Mouse (Mus musculus) v-Abl transformed pro-B cells (cell line): Measurements from ENCODE around the gene Opa3.

Experiments
- in situ Hi-C, 2 experiments: fragments of 400-800 bp; cut with MboI; formaldehyde crosslinking; loops; one replicate each; pipeline ENCODE4 v1.15.1; 2025; ENCODE audit not compliant: unreplicated experiment in 2 of 2

Opa3 gene

DNA sequence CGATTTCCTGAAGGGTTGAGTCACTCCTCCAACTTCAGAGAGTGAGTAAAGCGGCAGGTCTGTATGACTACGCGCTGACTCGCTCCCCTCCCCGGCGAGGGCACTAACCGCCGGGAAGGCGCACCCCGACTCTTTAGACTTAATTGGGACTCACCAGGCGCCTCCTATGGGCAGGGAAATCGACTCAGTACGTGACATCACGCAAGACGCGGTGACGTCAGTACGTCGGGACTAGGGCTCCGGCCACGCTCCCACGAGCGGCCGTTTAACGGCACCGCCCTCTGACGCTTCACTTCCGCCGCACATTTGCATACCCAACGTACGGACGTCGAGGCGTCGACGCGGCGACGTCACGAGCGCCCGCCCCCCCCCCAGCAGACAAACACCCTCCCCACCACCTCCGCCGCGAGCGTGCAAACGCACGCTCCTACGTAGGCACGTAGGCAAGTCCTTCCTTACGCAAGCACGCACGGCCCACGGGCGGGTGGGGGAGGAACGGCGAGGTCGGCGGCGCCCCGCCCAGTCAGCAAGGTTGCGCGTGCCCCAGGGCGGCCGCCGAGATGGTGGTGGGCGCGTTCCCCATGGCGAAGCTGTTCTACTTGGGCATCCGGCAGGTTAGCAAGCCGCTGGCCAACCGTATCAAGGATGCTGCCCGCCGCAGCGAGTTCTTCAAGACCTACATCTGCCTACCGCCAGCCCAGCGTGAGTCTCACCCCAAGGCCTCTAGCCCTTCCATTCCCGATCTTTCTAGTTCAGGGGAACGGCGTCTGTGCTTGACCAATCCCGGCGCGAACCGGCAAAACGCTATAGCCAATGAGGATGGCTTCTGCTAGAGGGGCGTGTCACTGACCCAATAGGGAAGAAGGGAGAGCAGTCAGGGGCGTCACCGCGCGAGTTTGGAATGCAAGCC lies at the start of gene Opa3:
TSS of gene Opa3 (plus strand) at position 452 of the 910 bp plus-strand sequence.
- in situ Hi-C loops = no loop called here

- in situ Hi-C loops = no loop called here
These were observed 49.6 kb upstream of the Opa3 start for GRCm38 (mm10) chr7:19178443-19179092.

GRCm38 (mm10) chr7:19179173-19179572 lies 49.0 kb upstream of the Opa3 start:
- in situ Hi-C loops = no loop called here

DNA sequence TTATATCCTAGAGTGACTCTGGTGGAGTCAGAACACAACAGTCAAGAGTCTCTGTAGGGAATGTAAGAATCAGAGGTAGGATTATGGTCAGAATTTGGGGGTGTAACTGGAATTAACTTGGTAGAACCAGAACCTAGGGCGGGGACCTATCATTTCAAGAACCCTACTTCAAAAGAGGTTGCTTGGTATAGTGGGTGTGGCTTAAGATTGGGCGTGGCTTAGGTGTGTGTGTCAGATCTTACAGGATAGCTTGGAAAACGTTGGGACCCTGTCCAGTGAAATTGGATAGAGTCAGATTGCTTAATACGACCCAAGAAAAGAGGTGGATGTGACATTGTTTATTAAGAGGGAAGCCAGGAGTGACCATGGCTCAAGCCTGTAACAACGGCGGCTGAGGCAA lies 48.2 kb upstream of the Opa3 start:
- in situ Hi-C loops = loop anchor here (5.0 kb wide), 2 partner anchors 52 to 182 kb away; no protein-coding TSS in a partner anchor

GRCm38 (mm10) chr7:19180862-19181429 lies 47.2 kb upstream of the Opa3 start:
- in situ Hi-C loops = loop anchor here (5.0 kb wide), 2 partner anchors 51 to 181 kb away; no protein-coding TSS in a partner anchor

- in situ Hi-C loops = loop anchor here (5.0 kb wide), 2 partner anchors 48 to 178 kb away; no protein-coding TSS in a partner anchor
These were observed 43.9 kb upstream of the Opa3 start for GRCm38 (mm10) chr7:19184250-19184649.

DNA sequence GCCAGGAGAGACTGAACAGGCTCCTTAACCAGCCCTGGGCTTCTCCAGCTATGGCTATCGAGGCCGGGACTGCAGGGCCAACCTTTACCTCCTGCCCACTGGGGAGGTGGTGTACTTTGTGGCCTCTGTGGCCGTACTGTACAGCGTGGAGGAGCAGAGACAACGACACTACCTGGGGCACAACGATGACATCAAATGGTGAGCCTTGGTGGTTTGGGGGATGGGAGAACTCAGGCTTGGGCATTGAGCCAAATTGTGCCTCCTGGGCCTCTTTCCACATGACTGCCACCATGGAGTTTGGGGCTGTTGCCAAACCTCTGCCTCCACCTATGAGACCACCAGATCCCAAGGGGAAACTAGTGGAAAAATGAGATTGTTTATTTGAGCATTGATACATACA lies 43.4 kb upstream of the Opa3 start:
- in situ Hi-C loops = loop anchor here (5.0 kb wide), 2 partner anchors 48 to 178 kb away; no protein-coding TSS in a partner anchor

- in situ Hi-C loops = loop anchor here (5.0 kb wide), 1 partner anchor 88 kb away; the partner anchor contains the start of genes Ppm1n (in 2 of the 2) and Rtn2 (in 2 of the 2)
These were observed 33.5 kb upstream of the Opa3 start for GRCm38 (mm10) chr7:19194676-19195075.

DNA sequence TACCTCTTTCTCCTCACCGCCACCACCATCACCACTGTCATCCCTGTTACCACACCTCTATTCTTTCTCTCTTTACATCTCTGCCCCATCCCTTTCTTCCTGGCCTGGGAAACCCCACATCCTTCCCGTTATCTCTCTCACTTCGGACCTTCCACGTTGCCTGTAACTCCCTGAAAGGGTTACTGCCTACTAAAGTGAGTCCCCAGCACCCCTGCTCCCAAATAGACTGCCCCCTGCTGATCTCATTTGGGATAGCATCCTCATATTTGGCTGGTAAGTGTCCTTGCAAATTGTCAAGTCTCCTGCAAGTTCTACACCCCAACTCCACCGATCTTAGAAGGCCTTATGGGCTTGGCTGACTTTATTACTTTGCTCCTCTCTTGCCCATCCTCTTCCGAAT lies 31.5 kb upstream of the Opa3 start:
- in situ Hi-C loops = loop anchor here in 1 of 2 experiments (5.0 kb wide), 1 partner anchor 86 kb away; the partner anchor contains the start of genes Ppm1n and Rtn2

DNA sequence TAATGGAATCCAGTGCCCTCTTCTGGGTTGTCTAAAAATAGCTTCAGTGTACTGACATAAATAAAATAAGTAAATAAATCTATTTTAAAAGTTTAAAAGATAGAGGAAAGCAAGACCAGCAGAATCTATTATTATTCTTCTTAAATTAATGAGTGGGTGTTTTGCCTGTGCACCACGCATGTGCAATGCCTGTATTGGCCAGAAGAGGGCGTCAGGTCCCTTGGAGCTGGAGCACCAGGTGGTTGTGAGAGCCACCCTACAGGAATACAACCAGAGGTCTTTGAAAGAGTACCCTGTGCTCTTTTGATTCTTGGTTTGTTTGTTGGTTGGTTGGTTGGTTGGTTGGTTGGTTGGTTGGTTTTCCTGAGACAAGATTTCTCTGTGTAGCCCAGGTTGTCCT lies 30.1 kb upstream of the Opa3 start:
- in situ Hi-C loops = loop anchor here in 1 of 2 experiments (5.0 kb wide), 1 partner anchor 84 kb away; the partner anchor contains the start of genes Ppm1n and Rtn2

GRCm38 (mm10) chr7:19201660-19202059 lies 26.5 kb upstream of the Opa3 start:
- in situ Hi-C loops = no loop called here

DNA sequence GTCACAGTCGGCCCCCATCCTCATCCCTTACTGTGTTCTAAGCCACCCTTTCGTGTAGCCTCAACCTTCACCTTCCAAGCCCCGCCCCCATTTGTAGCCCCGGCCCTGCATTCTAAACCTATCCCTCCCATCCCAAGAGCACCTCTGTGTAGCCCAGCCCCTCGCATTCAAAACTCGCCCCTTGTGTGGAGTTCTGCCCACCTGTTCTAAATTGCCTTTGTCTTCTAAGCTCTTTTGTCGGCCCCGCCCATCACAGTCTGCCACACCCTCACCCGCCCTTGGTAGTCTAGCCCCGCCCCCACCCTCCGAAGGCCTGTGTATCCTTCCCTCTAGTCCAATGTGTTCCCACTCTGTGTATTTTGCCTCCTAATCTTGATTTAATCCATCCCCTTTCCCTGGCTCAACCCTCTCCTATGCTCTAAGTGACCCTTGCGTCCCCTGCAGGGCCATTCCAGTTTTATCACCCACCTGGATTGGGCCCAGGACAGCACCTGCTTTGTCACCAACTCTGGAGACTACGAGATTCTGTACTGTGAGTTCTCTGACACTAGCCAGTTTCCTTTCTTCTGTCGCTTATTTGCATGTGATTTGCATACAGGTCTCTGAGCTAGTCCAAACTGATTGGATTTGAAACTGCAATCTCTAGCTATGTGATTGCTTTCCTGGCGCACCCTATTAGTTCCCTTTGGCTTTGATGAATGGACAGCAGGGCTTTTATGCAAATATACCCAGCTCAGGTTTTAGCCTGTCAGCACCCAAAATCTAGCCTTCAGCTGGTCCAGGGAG lies 25.9 kb upstream of the Opa3 start:
- in situ Hi-C loops = no loop called here

- in situ Hi-C loops = no loop called here
These were observed 19.8 kb upstream of the Opa3 start for GRCm38 (mm10) chr7:19208201-19208910.

GRCm38 (mm10) chr7:19208944-19209472 lies 19.1 kb upstream of the Opa3 start:
- in situ Hi-C loops = no loop called here

DNA sequence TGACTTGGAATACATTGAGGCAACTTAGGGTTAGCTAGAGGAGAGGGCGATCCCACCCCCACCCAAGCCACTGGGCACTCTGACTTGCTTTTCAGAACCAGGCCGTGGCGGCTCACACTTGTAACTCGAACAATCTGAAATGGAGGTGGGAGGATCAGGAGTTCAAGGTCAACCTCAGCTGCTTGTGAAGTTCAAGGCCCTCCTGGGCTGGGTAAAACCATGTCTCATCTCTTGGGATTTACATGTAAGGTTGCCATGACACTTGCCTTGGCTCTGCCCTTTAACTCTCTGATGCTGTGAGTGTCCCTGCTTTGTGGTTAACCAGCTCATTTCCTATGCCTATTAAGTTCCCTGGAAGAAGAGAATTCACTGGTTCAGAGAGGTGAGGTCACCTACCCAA lies 18.6 kb upstream of the Opa3 start:
- in situ Hi-C loops = no loop called here

GRCm38 (mm10) chr7:19210010-19210409 lies 18.1 kb upstream of the Opa3 start:
- in situ Hi-C loops = no loop called here

- in situ Hi-C loops = no loop called here
These were observed 17.0 kb upstream of the Opa3 start for GRCm38 (mm10) chr7:19211041-19211675.

DNA sequence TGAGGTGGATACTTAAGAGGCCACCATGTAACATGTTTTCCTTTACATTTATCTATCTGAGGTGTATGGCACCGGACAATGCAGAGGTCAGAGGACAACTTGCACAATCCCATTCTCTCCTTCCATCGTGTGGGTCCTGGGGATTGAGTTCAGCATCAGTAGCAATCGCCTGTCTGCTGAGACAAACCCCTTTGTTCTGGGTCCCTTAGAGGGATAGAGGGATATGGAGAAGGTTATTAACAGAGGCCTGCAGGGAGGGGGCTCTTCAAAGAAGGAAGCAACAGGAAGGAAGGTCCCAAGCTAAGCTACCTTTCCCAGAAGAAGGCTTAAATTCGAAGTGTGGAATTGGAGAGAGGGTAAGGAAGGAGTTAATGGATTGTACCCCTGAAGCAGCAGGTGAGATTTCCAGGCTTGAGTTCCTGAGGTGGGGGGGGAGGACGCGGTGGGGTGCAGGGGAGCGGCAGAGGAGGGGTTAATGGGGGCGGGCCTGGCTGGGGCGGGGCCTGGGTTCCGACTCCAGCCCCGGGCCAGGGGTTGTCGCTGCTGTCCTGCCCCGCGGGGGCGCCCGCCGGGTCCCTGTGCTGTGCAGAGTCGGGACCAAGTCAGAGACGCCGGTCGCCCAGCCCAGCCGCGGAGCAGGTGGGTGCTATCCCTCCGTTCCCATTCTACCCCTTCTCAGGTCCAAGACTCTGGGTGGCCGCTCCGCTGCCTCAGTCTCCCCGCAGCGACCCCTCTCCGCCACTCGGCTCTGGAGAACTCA lies 16.0 kb upstream of the Opa3 start, which contains the start of gene Gpr4:
TSS of gene Gpr4 (plus strand) at position 543 of the 760 bp plus-strand sequence.
- in situ Hi-C loops = no loop called here
